Mouse (Mus musculus) MEL (cell line): ENCODE measurements around the gene Akirin2. TPM values are rescaled to one million over a fixed set of nuclear protein-coding genes. Genes with fewer than 3 reads are reported as not detected.

Source experiments
- DNase-seq: peaks from one replicate; pipeline ENCODE4 v3.0.0; 2011; ENCODE audit warnings: low read depth, low spot score
- H3K27ac ChIP-seq: 2 replicates; pipeline ENCODE4 v1.5.1; 2012; ENCODE audit warnings: low read depth, mild to moderate bottlenecking, control low read depth, low read length, moderate library complexity; ENCODE audit not compliant: control insufficient read depth
- H3K27me3 ChIP-seq, 2 experiments: fragments of 150-350 bp in 1 of 2; sonication (generic) in 1 of 2; 2 replicates each; pipeline ENCODE4 v1.6.1; 2012; ENCODE audit warnings: low read length in 2 of 2, mild to moderate bottlenecking in 2 of 2, improper control_type of control experiment in 1 of 2, moderate library complexity in 1 of 2; ENCODE audit not compliant: insufficient read depth in 2 of 2, control insufficient read depth in 1 of 2
- H3K36me3 ChIP-seq, 2 experiments: 2 replicates each; pipeline ENCODE4 v1.6.1; 2012 to 2014; ENCODE audit warnings: low read length in 2 of 2, improper control_type of control experiment in 1 of 2, inconsistent platforms in 1 of 2, mild to moderate bottlenecking in 1 of 2; ENCODE audit not compliant: insufficient read depth in 2 of 2, control insufficient read depth in 1 of 2
- H3K4me1 ChIP-seq, 2 experiments: fragments of 150-350 bp in 1 of 2; sonication (generic) in 1 of 2; 2 replicates each; pipeline ENCODE4 v1.6.1; 2012; ENCODE audit warnings: low read length in 2 of 2, improper control_type of control experiment in 1 of 2, mild to moderate bottlenecking in 1 of 2; ENCODE audit not compliant: insufficient read depth in 2 of 2, control insufficient read depth in 1 of 2
- H3K4me3 ChIP-seq, 2 experiments: fragments of 150-350 bp in 1 of 2; sonication (generic) in 1 of 2; 2 replicates each; pipeline ENCODE4 v1.5.1; 2012; ENCODE audit warnings: low read depth in 2 of 2, low read length in 2 of 2, mild to moderate bottlenecking in 2 of 2, moderate library complexity in 2 of 2, control low read depth in 1 of 2, improper control_type of control experiment in 1 of 2; ENCODE audit not compliant: control insufficient read depth in 1 of 2, insufficient read depth in 1 of 2
- H3K79me2 ChIP-seq: 2 replicates; pipeline ENCODE4 v1.6.1; 2012; ENCODE audit warnings: mild to moderate bottlenecking, low read length, moderate library complexity; ENCODE audit not compliant: control insufficient read depth, poor library complexity, insufficient read depth
- H3K9ac ChIP-seq: 2 replicates; pipeline ENCODE4 v1.6.1; 2012; ENCODE audit warnings: low read depth, mild to moderate bottlenecking, control low read depth, low read length, moderate library complexity; ENCODE audit not compliant: control insufficient read depth, poor library complexity, severe bottlenecking
- H3K9me3 ChIP-seq: fragments of 150-350 bp; sonication (generic); replicated peaks from 2 replicates; pipeline ENCODE4 v1.6.1; 2012; ENCODE audit warnings: mild to moderate bottlenecking, low read length, improper control_type of control experiment, moderate library complexity; ENCODE audit not compliant: insufficient read depth
- CHD1 ChIP-seq: IDR thresholded peaks from 2 replicates; pipeline ENCODE4 v1.6.1; 2012; ENCODE audit warnings: low read depth, mild to moderate bottlenecking, inconsistent platforms, low read length, improper control_type of control experiment
- E2F4 ChIP-seq: IDR thresholded peaks from 2 replicates; pipeline ENCODE4 v1.6.1; 2011; ENCODE audit warnings: low read depth, low read length, improper control_type of control experiment, borderline replicate concordance
- ETS1 ChIP-seq: IDR thresholded peaks from 2 replicates; pipeline ENCODE4 v1.6.1; 2012; ENCODE audit warnings: low read depth, mild to moderate bottlenecking, inconsistent platforms, low read length, improper control_type of control experiment, moderate library complexity
- HCFC1 ChIP-seq: IDR thresholded peaks from 2 replicates; pipeline ENCODE4 v1.6.1; 2012; ENCODE audit warnings: low read depth, mild to moderate bottlenecking, inconsistent platforms, low read length, improper control_type of control experiment, moderate library complexity
- MEF2A ChIP-seq: IDR thresholded peaks from 2 replicates; pipeline ENCODE4 v1.6.1; 2014; ENCODE audit warnings: low read depth, mild to moderate bottlenecking, inconsistent platforms, low read length, improper control_type of control experiment; ENCODE audit not compliant: poor library complexity, insufficient replicate concordance, severe bottlenecking; ENCODE audit errors: extremely low read depth
- MXI1 ChIP-seq: IDR thresholded peaks from 2 replicates; pipeline ENCODE4 v1.6.1; 2011; ENCODE audit warnings: mild to moderate bottlenecking, low read depth, low read length, improper control_type of control experiment
- NELFE ChIP-seq: IDR thresholded peaks from 2 replicates; pipeline ENCODE4 v1.6.1; 2011; ENCODE audit warnings: low read depth, low read length, improper control_type of control experiment
- POLR2A ChIP-seq, 2 experiments: IDR thresholded peaks; 2 replicates each; pipeline ENCODE4 v1.6.1; 2011 to 2012; ENCODE audit warnings: low read length in 2 of 2, mild to moderate bottlenecking in 2 of 2, control low read depth in 1 of 2, improper control_type of control experiment in 1 of 2, low read depth in 1 of 2, moderate library complexity in 1 of 2; ENCODE audit not compliant: control insufficient read depth in 1 of 2, insufficient read depth in 1 of 2, poor library complexity in 1 of 2
- SIN3A ChIP-seq: IDR thresholded peaks from 2 replicates; pipeline ENCODE4 v1.6.1; 2012; ENCODE audit warnings: low read length, improper control_type of control experiment, inconsistent platforms
- TBP ChIP-seq: IDR thresholded peaks from 2 replicates; pipeline ENCODE4 v1.8.0; 2011; ENCODE audit warnings: low read depth, low read length, improper control_type of control experiment
- TCF12 ChIP-seq: IDR thresholded peaks from 2 replicates; pipeline ENCODE4 v1.6.1; 2014; ENCODE audit warnings: low read depth, mild to moderate bottlenecking, inconsistent platforms, low read length, improper control_type of control experiment, moderate library complexity
- ZNF384 ChIP-seq: IDR thresholded peaks from 2 replicates; pipeline ENCODE4 v1.6.1; 2012; ENCODE audit warnings: low read depth, mild to moderate bottlenecking, inconsistent platforms, low read length, improper control_type of control experiment
- polyA plus RNA-seq, 2 experiments: library from polyadenylated mRNA; stranded (reverse) in 1 of 2; unstranded in 1 of 2; fragments of >175 nt in 1 of 2; fragments of >200 nt in 1 of 2; gene quantifications; 2 replicates each; pipeline versions ENCODE4 v1.2.1 to v1.2.4; 2012; ENCODE audit warnings: low replicate concordance in 2 of 2, low read depth in 1 of 2; ENCODE audit not compliant: insufficient read length in 2 of 2, insufficient read depth in 1 of 2, missing spikeins in 1 of 2
- total RNA-seq: library from RNA; depleted of rRNA; stranded (reverse); fragments of 300-350 nt; gene quantifications from 2 replicates; pipeline ENCODE4 v1.2.3, GENCODE M21; 2012

Akirin2 gene
- total and polyA plus RNA-seq, 3 experiments = 23.4 to 45.8 TPM; not detected in 1

DNA sequence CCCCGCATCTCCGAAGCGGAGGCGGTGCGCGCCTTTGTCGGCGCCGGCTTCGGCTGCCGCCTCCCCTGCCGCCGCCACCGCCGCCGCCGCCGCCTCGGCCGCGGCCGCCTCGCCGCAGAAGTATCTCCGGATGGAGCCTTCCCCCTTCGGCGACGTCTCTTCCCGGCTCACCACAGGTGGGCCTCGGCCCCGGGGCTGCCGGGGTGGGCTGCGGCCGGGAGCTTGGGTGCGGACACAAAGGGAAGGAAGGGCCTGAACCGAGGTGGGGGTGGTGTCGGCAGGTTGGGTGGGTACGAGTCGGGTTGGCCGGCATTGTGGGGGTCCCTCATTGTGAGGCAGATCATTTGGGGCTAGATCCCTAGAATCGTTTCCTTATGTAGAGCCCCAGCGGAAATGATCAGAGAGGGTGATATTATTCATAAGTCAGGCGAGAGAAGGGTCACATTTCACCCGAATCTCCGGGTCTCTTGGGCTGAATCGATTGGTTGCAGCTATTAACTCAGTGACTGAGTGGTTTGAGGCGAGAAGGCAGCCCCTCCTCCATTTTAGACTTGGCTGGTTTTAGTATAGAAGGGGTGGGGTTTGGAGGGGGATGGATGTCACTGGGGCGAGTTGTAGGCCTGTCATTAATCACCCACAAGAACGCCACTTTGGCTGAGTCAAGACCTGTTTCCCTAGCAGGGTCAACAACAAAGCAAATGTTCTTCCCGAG, 517 bp downstream of the Akirin2 start:
- peak overlapping the region; percentile 73 to 80 for H3K4me3 ChIP-seq
- H3K36me3 ChIP-seq = peaks cover 10 to 30% of the 10 kb centered on the region in 2 experiments
- peak; percentile 92 for DNase-seq
- H3K27ac ChIP-seq = peak overlapping the region; percentile 83
- H3K4me1 ChIP-seq = peaks cover 3 to 11% of the 10 kb centered on the region in 2 experiments; a peak in 3 of 4 replicates
- no peaks in the 10 kb centered on the region for H3K27me3 ChIP-seq
- peaks cover 46% of the 10 kb centered on the region for H3K79me2 ChIP-seq
- peak overlapping the region; percentile 84 for H3K9ac ChIP-seq
- TF ChIP-seq SIN3A (peak; percentile 91), TBP (peak; percentile 91), MEF2A (no peak), ETS1 (peak; percentile 59; the same call in 1 of the 2 replicates), NELFE (peak; percentile 60; the same call in 1 of the 2 replicates), POLR2A (IDR thresholded peaks at IDR 0.05; ENCODE audit: control insufficient read depth in 1 of 2, insufficient read depth in 1 of 2, low read depth in 1 of 2, low read length in 2 of 2, poor library complexity in 1 of 2) (peak; percentile 33 to 63; a peak in 2 of 4 replicates), MXI1 (peak; percentile 42; the same call in 1 of the 2 replicates), TCF12 (no peak), E2F4 (no peak)
- no peaks in the 10 kb centered on the region for H3K9me3 ChIP-seq

DNA sequence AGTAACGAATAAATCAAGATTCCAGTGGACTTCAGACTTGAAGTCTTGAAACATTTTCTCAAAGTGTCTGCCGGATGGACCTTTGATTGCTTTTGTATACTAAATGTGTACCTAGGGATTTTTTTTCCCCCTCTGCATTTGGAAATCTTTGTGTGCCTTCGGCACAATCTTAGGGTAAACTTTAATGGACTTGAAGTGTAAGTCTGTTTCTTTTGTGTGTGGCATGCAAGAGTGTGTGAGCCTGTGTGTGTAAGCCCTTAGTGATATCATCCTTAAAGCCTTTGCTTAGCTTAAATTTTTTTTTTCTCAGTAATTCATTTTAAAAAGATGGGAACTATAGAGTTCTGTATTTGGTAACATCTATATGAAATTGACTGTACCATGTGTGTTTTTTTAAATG, 1.2 kb downstream of the Akirin2 start:
- peak overlapping the region; percentile 84 for H3K9ac ChIP-seq
- H3K4me3 ChIP-seq = peak overlapping the region; percentile 73 to 80
- no peaks in the 10 kb centered on the region for H3K9me3 ChIP-seq
- H3K27me3 ChIP-seq = no peaks in the 10 kb centered on the region
- H3K36me3 ChIP-seq = peaks cover 10 to 37% of the 10 kb centered on the region in 2 experiments
- peaks cover 3 to 14% of the 10 kb centered on the region in 2 experiments; a peak in 3 of 4 replicates for H3K4me1 ChIP-seq
- no peak overlapping the region for H3K27ac ChIP-seq
- no peak for DNase-seq
- peaks cover 51% of the 10 kb centered on the region for H3K79me2 ChIP-seq
- TF ChIP-seq ZNF384 = no peak
- TF ChIP-seq CHD1 = 0 out of 2 replicates have a peak, but pooled peaks have one; percentile 52
- TF ChIP-seq, all 39 proteins: peak for 1

DNA sequence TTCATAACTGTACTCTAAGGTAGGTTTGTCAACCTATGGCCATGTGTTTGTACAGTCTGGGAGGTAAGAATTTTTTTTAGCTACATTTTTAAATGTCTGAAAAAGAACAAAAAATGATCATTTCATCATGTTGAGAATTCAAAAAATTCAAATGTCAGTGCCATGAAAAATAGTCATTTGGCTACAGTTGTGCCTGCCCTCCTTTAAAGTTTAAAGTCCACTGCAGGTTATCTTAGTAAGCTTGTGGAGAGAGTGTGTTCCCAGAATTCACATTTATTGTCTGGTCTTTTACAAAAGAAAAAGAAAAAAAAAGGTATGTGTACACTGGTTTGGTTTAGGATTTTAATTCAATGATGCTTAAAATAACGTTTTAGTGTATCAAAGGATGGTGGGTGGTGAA, 3.9 kb downstream of the Akirin2 start:
- no peak overlapping the region for H3K9ac ChIP-seq
- peaks cover 5 to 20% of the 10 kb centered on the region in 2 experiments; a peak in 3 of 4 replicates for H3K4me1 ChIP-seq
- no peaks in the 10 kb centered on the region for H3K9me3 ChIP-seq
- H3K36me3 ChIP-seq = peaks cover 10 to 62% of the 10 kb centered on the region in 2 experiments
- TF ChIP-seq NELFE (no peak), HCFC1 (no peak), ETS1 (no peak), TCF12 (no peak), SIN3A (peak; percentile 25; the same call in 1 of the 2 replicates)
- peaks cover 74% of the 10 kb centered on the region for H3K79me2 ChIP-seq
- H3K27me3 ChIP-seq = no peaks in the 10 kb centered on the region
- H3K27ac ChIP-seq = no peak overlapping the region
- DNase-seq = no peak
- no peak overlapping the region for H3K4me3 ChIP-seq
